Mouse (Mus musculus): ENCODE data around the gene Irf8.
A peak's percentile ranks its signal among the peaks of the same experiment; 100 is the strongest.

DNA sequence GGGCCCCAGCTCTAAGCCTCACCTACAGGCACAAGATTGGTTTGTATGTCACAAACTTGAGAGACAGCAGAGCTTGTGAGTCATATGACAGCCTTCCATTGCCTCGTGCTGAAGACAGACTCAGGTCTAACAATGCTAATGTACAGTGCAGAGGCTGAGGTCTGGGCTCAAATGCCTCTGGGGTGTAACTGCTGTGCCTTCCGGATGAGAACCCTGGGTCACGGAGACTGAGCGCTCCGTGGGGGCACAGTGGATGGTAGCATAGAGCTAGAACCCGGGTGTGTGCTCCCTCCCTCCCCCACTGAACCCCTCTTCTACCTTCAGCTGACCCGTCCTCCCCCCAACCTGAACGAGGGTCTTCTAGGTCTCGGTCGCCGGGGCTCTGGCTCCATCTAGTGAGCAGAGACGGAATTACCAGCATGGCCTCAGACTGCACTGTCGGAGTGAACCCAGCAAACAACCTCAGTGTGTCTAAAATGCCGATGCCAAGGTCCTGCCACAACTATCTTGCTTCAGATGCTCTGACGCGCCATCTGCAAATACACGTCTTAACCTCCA lies 64.2 kb downstream of the Irf8 start:
- TF ChIP-seq CTCF (IDR thresholded peaks at IDR 0.05; ENCODE audit: low read depth, low read length) = peak; percentile 89
- TF ChIP-seq POLR2A (IDR thresholded peaks at IDR 0.05; ENCODE audit: extremely low read depth, insufficient read depth, low read length) = no peak

Measured in liver, adult 2 months (tissue).